Mouse (Mus musculus) megakaryocyte-erythroid progenitor cell, adult 5-6 weeks (primary cell): ENCODE measurements around the gene Tmem176b. TPM values are rescaled to one million over a fixed set of nuclear protein-coding genes. Genes with fewer than 3 reads are reported as not detected.

Experiments
- ATAC-seq: replicated peaks from 2 replicates; pipeline ENCODE4 v1.8.0; 2016; ENCODE audit warnings: mild to moderate bottlenecking, inconsistent platforms; ENCODE audit not compliant: severe bottlenecking, poor library complexity, low FRiP score, low TSS enrichment
- total RNA-seq, 2 experiments: library from RNA; stranded (forward) in 1 of 2; stranded (reverse) in 1 of 2; fragments of 200-1000, 215-1000 nt in 1 of 2; fragments of >200 nt in 1 of 2; fragmentation: Nextera tagmentation in 1 of 2; gene quantifications; 2 replicates each; pipeline ENCODE4 v1.2.3; 2014 to 2017

The Tmem176b gene
- total RNA-seq, 2 experiments from 2014 or later = 12.4 to 14.4 TPM

DNA sequence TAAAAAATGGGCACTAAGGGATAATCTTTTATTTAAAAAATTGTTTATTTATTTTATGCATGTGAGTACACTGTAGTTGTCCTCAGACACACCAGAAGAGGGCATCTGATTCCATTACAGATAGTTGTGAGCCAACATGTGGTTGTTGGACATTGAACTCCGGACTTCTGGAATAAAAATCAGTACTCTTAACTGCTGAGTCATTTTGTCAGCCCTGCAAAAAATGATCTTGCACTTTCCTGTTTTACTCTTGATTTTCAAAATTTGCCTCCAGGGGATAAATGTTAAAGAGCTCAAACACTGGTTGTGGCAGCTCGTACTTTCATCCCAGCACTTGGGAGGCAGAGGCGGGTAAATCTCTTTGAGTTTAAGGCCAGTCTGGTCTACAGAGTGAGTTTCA, 34.5 kb downstream of the Tmem176b start:
- ATAC-seq = no peak

DNA sequence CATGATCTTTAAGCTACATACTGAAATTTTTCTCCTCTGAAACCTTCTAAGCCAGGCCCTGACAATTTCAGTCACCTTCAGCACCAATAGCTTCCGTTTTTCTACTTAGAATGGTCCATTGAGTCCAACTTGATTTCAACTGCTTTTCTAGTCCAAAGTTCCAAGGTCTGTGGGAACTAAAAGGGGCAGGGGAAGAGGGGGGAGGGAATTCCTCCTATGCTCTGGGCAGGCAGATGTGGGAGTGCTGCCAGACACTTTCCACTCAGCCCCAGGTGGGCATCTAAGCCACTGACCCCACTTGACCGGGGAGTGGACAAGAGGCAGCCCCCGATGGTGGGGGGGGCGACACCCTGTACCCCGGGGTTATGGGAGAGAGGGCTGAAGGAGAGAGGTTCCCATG, 37.0 kb downstream of the Tmem176b start:
- ATAC-seq = no peak

GRCm38 (mm10) chr6:48803406-48804051, 37.8 kb downstream of the Tmem176b start:
- no peak for ATAC-seq

DNA sequence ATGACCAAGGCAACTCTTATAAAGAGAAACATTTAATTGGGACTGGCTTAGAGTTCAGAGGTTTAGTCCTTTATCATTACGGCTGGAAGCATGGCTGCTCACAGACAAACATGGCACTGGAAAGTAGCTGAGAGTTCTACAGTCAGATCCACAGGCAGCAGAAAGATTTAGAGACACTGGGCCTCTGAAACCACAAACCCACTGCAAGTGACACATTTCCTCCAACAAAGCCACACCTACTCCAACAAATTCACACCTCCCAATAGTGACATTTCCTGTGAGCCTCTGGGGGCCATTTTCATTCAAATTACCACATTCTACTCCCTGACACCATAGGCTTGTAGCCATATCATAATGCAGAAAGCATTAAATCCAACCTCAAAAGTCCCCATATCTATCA, 39.4 kb downstream of the Tmem176b start:
- no peak for ATAC-seq

DNA sequence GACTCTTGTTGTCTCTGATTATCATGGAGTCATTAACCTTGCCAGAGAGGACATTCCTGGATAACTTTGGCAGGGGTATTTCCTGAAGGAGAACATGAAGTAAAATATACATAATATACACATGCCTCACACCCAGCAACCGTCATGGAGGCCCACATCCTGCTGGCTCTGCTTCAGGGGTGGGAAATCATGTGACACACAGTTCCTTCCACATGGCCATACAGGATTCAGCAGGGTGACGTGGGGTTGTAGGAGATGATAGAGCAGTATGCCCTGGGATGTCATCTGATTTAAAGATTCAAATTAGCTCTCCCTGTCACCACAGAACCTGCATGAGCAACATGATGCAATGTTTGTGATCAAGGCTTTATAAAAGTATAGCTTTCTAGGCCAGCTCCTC, 53.4 kb downstream of the Tmem176b start:
- no peak for ATAC-seq

GRCm38 (mm10) chr6:48785601-48786000, 55.7 kb downstream of the Tmem176b start:
- no peak for ATAC-seq

- ATAC-seq = no peak
These were observed 56.1 kb downstream of the Tmem176b start for GRCm38 (mm10) chr6:48785189-48785588.

GRCm38 (mm10) chr6:48784406-48784805, 56.9 kb downstream of the Tmem176b start:
- no peak for ATAC-seq

Other genes with a start within 250 kb of the Tmem176b start
- gene Repin1, start 247.6 kb downstream of the Tmem176b start, total RNA-seq (2014; fragmentation: Nextera tagmentation) = 9.7 and 17.1 TPM in 2 replicates
- 9.8 and 14.7 TPM in 2 replicates for gene Repin1, start 247.6 kb downstream of the Tmem176b start, total RNA-seq (2017)
- not detected in 2 replicates for gene Gm44965, start 247.6 kb downstream of the Tmem176b start, total RNA-seq (2014; fragmentation: Nextera tagmentation)
- gene Gm44965, start 247.6 kb downstream of the Tmem176b start, total RNA-seq (2017) = not detected in 2 replicates
- 1.7 and 1.9 TPM in 2 replicates for gene Zfp775, start 239.4 kb downstream of the Tmem176b start, total RNA-seq (2014; fragmentation: Nextera tagmentation)
- 2.0 and 3.0 TPM in 2 replicates for gene Zfp775, start 239.4 kb downstream of the Tmem176b start, total RNA-seq (2017)
- 1.9 and 4.2 TPM in 2 replicates for gene AI854703, start 214.7 kb downstream of the Tmem176b start, total RNA-seq (2014; fragmentation: Nextera tagmentation)
- 1.4 and 3.0 TPM in 2 replicates for gene AI854703, start 214.7 kb downstream of the Tmem176b start, total RNA-seq (2017)
- 7.1 and 7.8 TPM in 2 replicates for gene Gimap8, start 194.3 kb downstream of the Tmem176b start, total RNA-seq (2014; fragmentation: Nextera tagmentation)
- 1.4 and 8.0 TPM in 2 replicates for gene Gimap8, start 194.3 kb downstream of the Tmem176b start, total RNA-seq (2017)
- 15.2 and 18.7 TPM in 2 replicates for gene Gimap9, start 165.4 kb downstream of the Tmem176b start, total RNA-seq (2014; fragmentation: Nextera tagmentation)
- gene Gimap9, start 165.4 kb downstream of the Tmem176b start, total RNA-seq (2017) = 34.5 and 49.2 TPM in 2 replicates
- 12.5 and 18.0 TPM in 2 replicates for gene Gimap4, start 156.9 kb downstream of the Tmem176b start, total RNA-seq (2014; fragmentation: Nextera tagmentation)
- gene Gimap4, start 156.9 kb downstream of the Tmem176b start, total RNA-seq (2017) = 3.0 and 61.5 TPM in 2 replicates
- gene Gimap6, start 133.3 kb downstream of the Tmem176b start, total RNA-seq (2014; fragmentation: Nextera tagmentation) = 21.8 and 27.8 TPM in 2 replicates
- 48.2 and 58.4 TPM in 2 replicates for gene Gimap6, start 133.3 kb downstream of the Tmem176b start, total RNA-seq (2017)
- gene Gm28053, start 122.9 kb downstream of the Tmem176b start, total RNA-seq (2014; fragmentation: Nextera tagmentation) = 2.9 TPM in 1 of 2 replicates, not detected in the other
- 96.6 TPM in 1 of 2 replicates, not detected in the other for gene Gm28053, start 122.9 kb downstream of the Tmem176b start, total RNA-seq (2017)
- 1.4 and 4.8 TPM in 2 replicates for gene Gimap7, start 122.9 kb downstream of the Tmem176b start, total RNA-seq (2014; fragmentation: Nextera tagmentation)
- gene Gimap7, start 122.9 kb downstream of the Tmem176b start, total RNA-seq (2017) = 2.1 and 4.6 TPM in 2 replicates
- 4.8 and 20.1 TPM in 2 replicates for gene Gimap1, start 102.4 kb downstream of the Tmem176b start, total RNA-seq (2014; fragmentation: Nextera tagmentation)
- 10.8 and 12.9 TPM in 2 replicates for gene Gimap1, start 102.4 kb downstream of the Tmem176b start, total RNA-seq (2017)
- 6.1 and 11.7 TPM in 2 replicates for gene Gimap5, start 95.3 kb downstream of the Tmem176b start, total RNA-seq (2014; fragmentation: Nextera tagmentation)
- gene Gimap5, start 95.3 kb downstream of the Tmem176b start, total RNA-seq (2017) = 1.5 and 5.8 TPM in 2 replicates
- gene Gimap3, start 70.6 kb downstream of the Tmem176b start, total RNA-seq (2014; fragmentation: Nextera tagmentation) = 6.4 and 19.7 TPM in 2 replicates
- gene Gimap3, start 70.6 kb downstream of the Tmem176b start, total RNA-seq (2017) = 0.88 and 6.2 TPM in 2 replicates
- gene Tmem176a, start 577 bp downstream of the Tmem176b start, total RNA-seq (2014; fragmentation: Nextera tagmentation) = 5.4 and 11.3 TPM in 2 replicates
- gene Tmem176a, start 577 bp downstream of the Tmem176b start, total RNA-seq (2017) = 5.1 and 31.3 TPM in 2 replicates
- gene Aoc1, start 31.4 kb upstream of the Tmem176b start, total RNA-seq (2014; fragmentation: Nextera tagmentation) = 0.30 TPM in 1 of 2 replicates, not detected in the other
- not detected in 2 replicates for gene Aoc1, start 31.4 kb upstream of the Tmem176b start, total RNA-seq (2017)
- not detected in 2 replicates for gene 1600015I10Rik, start 88.4 kb upstream of the Tmem176b start, total RNA-seq (2014; fragmentation: Nextera tagmentation)
- not detected in 2 replicates for gene 1600015I10Rik, start 88.4 kb upstream of the Tmem176b start, total RNA-seq (2017)
- gene Doxl2, start 133.5 kb upstream of the Tmem176b start, total RNA-seq (2014; fragmentation: Nextera tagmentation) = not detected in 2 replicates
- not detected in 2 replicates for gene Doxl2, start 133.5 kb upstream of the Tmem176b start, total RNA-seq (2017)
- gene Svs1, start 145.4 kb upstream of the Tmem176b start, total RNA-seq (2014; fragmentation: Nextera tagmentation) = not detected in 2 replicates
- not detected in 2 replicates for gene Svs1, start 145.4 kb upstream of the Tmem176b start, total RNA-seq (2017)
- gene Gpnmb, start 195.1 kb upstream of the Tmem176b start, total RNA-seq (2014; fragmentation: Nextera tagmentation) = not detected in 2 replicates
- gene Gpnmb, start 195.1 kb upstream of the Tmem176b start, total RNA-seq (2017) = not detected in 2 replicates
- gene Malsu1, start 232.3 kb upstream of the Tmem176b start, total RNA-seq (2014; fragmentation: Nextera tagmentation) = 20.5 and 32.3 TPM in 2 replicates
- 7.7 and 37.2 TPM in 2 replicates for gene Malsu1, start 232.3 kb upstream of the Tmem176b start, total RNA-seq (2017)